Mouse (Mus musculus): ENCODE measurements around the gene Gm6614.

DNA sequence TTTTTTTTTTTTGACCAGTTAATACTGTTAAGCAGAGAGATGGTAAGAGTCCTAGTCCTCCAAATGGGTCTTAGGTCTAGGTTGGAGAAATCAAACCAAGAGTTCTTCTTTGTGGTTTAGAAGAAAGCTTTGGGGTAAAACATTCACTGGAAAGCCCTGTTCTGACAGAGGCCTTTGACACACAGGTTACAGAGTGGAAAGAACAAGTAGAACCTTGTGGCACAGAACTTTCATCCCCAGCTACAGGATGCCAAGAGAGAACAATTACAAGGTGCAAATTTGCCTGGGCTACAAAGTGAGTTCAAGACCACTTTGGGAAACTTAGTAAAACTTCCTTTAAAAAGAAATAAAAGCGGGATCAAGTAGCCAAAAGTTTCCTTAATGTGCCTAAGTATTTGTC lies 70.8 kb downstream of the Gm6614 start:
- no peak for TF ChIP-seq CTCF (conservative IDR thresholded peaks at IDR 0.05; ENCODE audit: low read length)
- no peak for TF ChIP-seq NANOG (IDR thresholded peaks at IDR 0.05; ENCODE audit: borderline replicate concordance, low read length)

Measured in E14TG2a.4 (cell line).